In genomic region chr14:48493896-48494295, GRCm38 (mm10) we compare ENCODE assay signal across 8 mouse cellular contexts. TPM values are rescaled to one million over a fixed set of nuclear protein-coding genes. Genes with fewer than 3 reads are reported as not detected.
A peak's percentile ranks its signal among the peaks of the same experiment; 100 is the strongest.
DNase-seq lines count a peak whose midpoint lies in the region; ATAC-seq and TF ChIP-seq lines count a peak whose summit lies in the region.

No protein-coding gene starts in this region.

- no peaks in the 10 kb centered on the region for H3K27me3 ChIP-seq in spleen, adult 2 months (ENCODE audit: control insufficient read depth, insufficient read depth, low read length)
- H3K27me3 ChIP-seq in kidney, embryonic 14.5 days (ENCODE audit: control insufficient read depth, insufficient read depth, low read length), result no peaks in the 10 kb centered on the region
- H3K27me3 ChIP-seq in midbrain, embryonic 13.5 days, result no peaks in the 10 kb centered on the region

- H3K4me1 ChIP-seq in spleen, adult 2 months (ENCODE audit: control insufficient read depth, insufficient read depth, insufficient read length), result no peaks in the 10 kb centered on the region
- H3K4me1 ChIP-seq in kidney, embryonic 14.5 days (ENCODE audit: control insufficient read depth, insufficient read depth, low read length), result no peaks in the 10 kb centered on the region
- H3K4me1 ChIP-seq in midbrain, embryonic 13.5 days (replicated peaks), result 0 out of 2 replicates have a peak, but pooled peaks cover 2% of the 10 kb centered on the region

- DNase-seq in frontal cortex, postnatal 14 days (ENCODE audit: low spot score in 2 of 2), result no peak
- DNase-seq in spleen, adult 2 months (ENCODE audit: low read depth in 1 of 2, low spot score in 2 of 2), result peak in 1 of 2 experiments; percentile 15
- DNase-seq in spleen, postnatal 36 days (ENCODE audit: low spot score in 2 of 2), result no peak
- DNase-seq in embryo, embryonic 10.5 days (ENCODE audit: low spot score), result peak; percentile 82
- peak; percentile 25 for DNase-seq in yolk sac, embryonic 10.5 days (ENCODE audit: low spot score)

- no peak overlapping the region for H3K4me3 ChIP-seq in spleen, adult 2 months (ENCODE audit: extremely low read depth, insufficient read depth, insufficient read length)
- no peak overlapping the region for H3K4me3 ChIP-seq in kidney, embryonic 14.5 days (ENCODE audit: low read length)
- H3K4me3 ChIP-seq in midbrain, embryonic 13.5 days (replicated peaks), result no peak overlapping the region

- no peaks in the 10 kb centered on the region for H3K9me3 ChIP-seq in kidney, embryonic 14.5 days (ENCODE audit: control insufficient read depth, low read length)
- no peaks in the 10 kb centered on the region for H3K9me3 ChIP-seq in midbrain, embryonic 13.5 days

- peak; percentile 62; the same call in 1 of the 2 replicates for TF ChIP-seq CTCF in spleen, adult 2 months (IDR thresholded peaks at IDR 0.05; ENCODE audit: extremely low read depth, insufficient read depth, insufficient read length, insufficient replicate concordance)

- H3K27ac ChIP-seq in spleen, adult 2 months (ENCODE audit: insufficient read depth, low read length), result no peak overlapping the region
- H3K27ac ChIP-seq in kidney, embryonic 14.5 days (ENCODE audit: low read depth, low read length), result no peak overlapping the region
- no peak overlapping the region for H3K27ac ChIP-seq in midbrain, embryonic 13.5 days

- no peak overlapping the region for H3K4me2 ChIP-seq in kidney, embryonic 14.5 days (replicated peaks; ENCODE audit: low read depth, low read length)
- H3K4me2 ChIP-seq in midbrain, embryonic 13.5 days (replicated peaks), result no peak overlapping the region

- no peak overlapping the region for H3K9ac ChIP-seq in kidney, embryonic 14.5 days (ENCODE audit: low read depth, low read length)
- no peak overlapping the region for H3K9ac ChIP-seq in midbrain, embryonic 13.5 days (replicated peaks)

- TF ChIP-seq POLR2A in spleen, adult 2 months (IDR thresholded peaks at IDR 0.05; ENCODE audit: low read depth, low read length), result no peak

- H3K36me3 ChIP-seq in spleen, adult 2 months (ENCODE audit: control insufficient read depth, insufficient read depth, low read length), result peaks cover 2% of the 10 kb centered on the region; the same call in 1 of the 2 replicates
- H3K36me3 ChIP-seq in kidney, embryonic 14.5 days (ENCODE audit: control insufficient read depth, insufficient read depth, low read length), result no peaks in the 10 kb centered on the region; the same call in 1 of the 2 replicates
- H3K36me3 ChIP-seq in midbrain, embryonic 13.5 days, result peaks cover 12% of the 10 kb centered on the region

- 49% methylated on average over 4 of the region's 4 CpGs for WGBS in spleen, adult 2 months
- WGBS in kidney, embryonic 14.5 days, result 28% methylated on average over 4 of the region's 4 CpGs
- 16% methylated on average over 4 of the region's 4 CpGs for WGBS in midbrain, embryonic 13.5 days

- peak; percentile 69; the same call in 1 of the 2 replicates for ATAC-seq in frontal cortex, adult (ENCODE audit: low TSS enrichment)
- 0 out of 2 replicates have a peak, but pooled peaks have one; percentile 46 for ATAC-seq in kidney, embryonic 14.5 days (ENCODE audit: low FRiP score, low TSS enrichment)
- ATAC-seq in midbrain, embryonic 13.5 days, result peak; percentile 43; the same call in 1 of the 2 replicates

RNA-seq across cellular contexts. Expression of gene Tmem260, which starts 48.0 kb away (rescaled TPM):
- 8.3 and 13.5 TPM in 2 replicates for polyA plus RNA-seq in spleen, adult 2 months (2012; rRNA removed)
- 14.2 and 23.6 TPM in 2 replicates for polyA plus RNA-seq in kidney, embryonic 14.5 days (2014; fragmentation: Nextera tagmentation; extraction: Ambion mirVana)
- 22.4 and 23.0 TPM in 2 replicates for polyA plus RNA-seq in midbrain, embryonic 13.5 days (2015; fragmentation: Nextera tagmentation; extraction: Ambion mirVana)

Comparison
In these comparisons a context has a peak if more than half of its experiments do, and no peak if none do; other contexts are left out.
1. DNase-seq: peak in embryo, embryonic 10.5 days (single experiment) and yolk sac, embryonic 10.5 days (single experiment); none in frontal cortex, postnatal 14 days (0 of 2) and spleen, postnatal 36 days (0 of 2).
2. Peak in every context shown above with its lines, with median percentiles within 50 percentile points of each other: ATAC-seq.